Mouse (Mus musculus) brain, embryonic 14.5 days (tissue): ENCODE measurements around the gene Lrrtm1. TPM values are rescaled to one million over a fixed set of nuclear protein-coding genes. Genes with fewer than 3 reads are reported as not detected.

Source experiments
- DNase-seq: peaks from one replicate; pipeline ENCODE4 v3.0.0-alpha.2; 2011; ENCODE audit warnings: low read depth
- CTCF ChIP-seq: fragments of 200-500 bp; IDR thresholded peaks from 2 replicates; pipeline ENCODE4 v1.5.1; 2012; ENCODE audit warnings: inconsistent platforms, mild to moderate bottlenecking, moderate library complexity, borderline replicate concordance; ENCODE audit not compliant: insufficient read depth, insufficient read length; ENCODE audit errors: extremely low read depth
- POLR2A ChIP-seq: fragments of 200-500 bp; IDR thresholded peaks from 2 replicates; pipeline ENCODE4 v1.6.1; 2012; ENCODE audit warnings: mild to moderate bottlenecking, inconsistent platforms, borderline replicate concordance; ENCODE audit not compliant: poor library complexity, insufficient read depth, insufficient read length, severe bottlenecking; ENCODE audit errors: extremely low read depth
- polyA plus RNA-seq: library from polyadenylated mRNA; depleted of rRNA; stranded (reverse); fragments of >200 nt; gene quantifications from 2 replicates; pipeline ENCODE4 v1.2.3, GENCODE M21; 2012

Lrrtm1 gene
- polyA plus RNA-seq, 1 experiment = 38.5 TPM

DNA sequence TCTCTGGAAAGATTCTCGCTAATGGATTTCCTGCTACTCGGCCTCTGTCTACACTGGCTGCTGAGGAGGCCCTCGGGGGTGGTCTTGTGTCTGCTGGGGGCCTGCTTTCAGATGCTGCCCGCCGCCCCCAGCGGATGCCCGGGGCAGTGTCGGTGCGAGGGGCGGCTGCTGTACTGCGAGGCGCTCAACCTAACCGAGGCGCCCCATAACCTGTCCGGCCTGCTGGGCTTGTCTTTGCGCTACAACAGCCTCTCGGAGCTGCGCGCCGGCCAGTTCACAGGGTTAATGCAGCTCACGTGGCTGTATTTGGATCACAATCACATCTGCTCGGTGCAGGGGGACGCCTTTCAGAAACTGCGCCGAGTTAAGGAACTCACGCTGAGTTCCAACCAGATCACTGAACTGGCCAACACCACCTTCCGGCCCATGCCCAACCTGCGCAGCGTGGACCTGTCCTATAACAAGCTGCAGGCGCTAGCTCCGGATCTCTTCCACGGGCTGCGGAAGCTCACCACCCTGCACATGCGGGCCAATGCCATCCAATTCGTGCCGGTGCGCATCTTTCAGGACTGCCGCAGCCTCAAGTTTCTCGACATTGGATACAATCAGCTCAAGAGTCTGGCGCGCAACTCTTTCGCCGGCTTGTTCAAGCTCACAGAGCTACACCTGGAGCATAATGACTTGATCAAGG lies 1.2 kb downstream of the Lrrtm1 start:
- TF ChIP-seq CTCF (peak; percentile 24; the same call in 1 of the 2 replicates), POLR2A (no peak)

DNA sequence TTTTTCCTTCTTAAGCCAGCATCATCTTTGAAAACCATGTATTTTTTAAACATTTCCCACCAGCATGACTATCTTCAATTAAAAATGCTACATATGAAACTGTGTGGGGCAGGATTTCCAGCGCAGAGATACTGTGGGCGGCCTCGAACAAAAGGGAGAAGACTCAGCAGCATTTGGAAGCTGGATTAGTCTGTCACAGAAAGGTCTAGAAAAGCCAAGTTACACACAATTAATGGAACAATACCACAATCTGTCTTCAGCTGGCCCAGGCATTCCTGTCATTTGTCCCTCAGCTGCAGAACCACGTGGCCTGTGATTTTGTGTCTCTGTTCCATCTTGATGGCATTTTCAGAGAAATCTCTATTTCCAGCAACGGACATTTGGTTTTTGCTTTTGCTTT lies 11.0 kb downstream of the Lrrtm1 start:
- no peak for DNase-seq
- TF ChIP-seq POLR2A (no peak), CTCF (no peak)

More for the DNA sequence above, 1.2 kb downstream of the Lrrtm1 start:
- DNase-seq = peak; percentile 80

DNA sequence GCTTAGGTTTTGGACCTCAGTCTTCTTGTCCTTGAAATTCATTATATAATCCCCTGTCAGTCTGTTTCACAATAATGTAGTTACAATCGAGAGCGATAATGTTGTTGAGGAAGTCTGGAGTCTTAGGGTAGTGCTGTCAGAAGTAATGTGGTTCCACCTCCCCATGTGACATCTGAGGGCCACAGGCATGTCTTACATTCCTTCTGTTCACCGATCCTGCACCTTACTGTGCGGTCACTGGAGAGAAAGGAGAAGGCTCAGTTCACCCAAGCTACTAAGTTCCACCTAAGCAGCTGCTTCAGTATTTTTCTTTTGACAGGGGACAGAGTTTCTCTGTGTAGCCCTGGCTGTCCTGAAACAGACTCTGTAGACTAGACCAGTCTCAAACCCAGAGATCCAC lies 13.9 kb downstream of the Lrrtm1 start:
- no peak for TF ChIP-seq CTCF
- TF ChIP-seq POLR2A = no peak
- no peak for DNase-seq

DNA sequence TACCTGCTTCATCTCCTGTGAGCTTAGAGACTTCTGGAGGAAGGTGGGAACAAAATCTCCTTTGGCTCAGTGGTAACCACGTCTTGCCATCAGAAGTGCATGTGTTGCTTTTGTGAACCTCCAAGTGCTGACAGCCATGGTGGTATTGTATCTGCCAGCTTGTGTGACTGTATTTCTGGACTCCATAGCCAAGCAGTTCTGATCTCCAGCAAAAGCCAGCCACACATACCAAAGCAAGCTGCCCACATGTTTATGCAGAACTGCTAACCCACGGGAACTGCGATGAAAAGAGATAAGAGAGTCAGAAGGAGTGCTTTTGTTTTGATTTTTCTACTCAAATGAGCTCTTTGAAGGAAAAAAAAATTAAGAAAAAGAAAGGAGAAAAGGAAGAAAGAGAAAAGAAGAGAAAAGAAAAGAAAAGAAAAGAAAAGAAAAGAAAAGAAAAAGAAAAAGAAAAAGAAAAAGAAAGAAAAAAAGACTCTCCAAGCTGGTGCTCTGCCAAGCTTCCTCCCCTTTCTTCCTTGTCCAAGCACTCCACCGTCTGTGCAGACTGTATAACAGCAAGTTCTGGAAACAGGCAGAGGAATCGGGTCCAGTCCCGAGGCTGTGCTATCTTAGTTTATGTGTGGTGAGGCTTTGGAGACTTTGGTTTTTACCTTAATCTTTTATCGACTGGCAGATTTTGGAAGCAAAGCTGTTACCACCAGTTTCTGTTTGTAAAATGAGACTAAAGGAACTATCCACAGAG lies 15.0 kb downstream of the Lrrtm1 start:
- TF ChIP-seq CTCF = peak; percentile 55; the same call in 1 of the 2 replicates
- no peak for TF ChIP-seq POLR2A

DNA sequence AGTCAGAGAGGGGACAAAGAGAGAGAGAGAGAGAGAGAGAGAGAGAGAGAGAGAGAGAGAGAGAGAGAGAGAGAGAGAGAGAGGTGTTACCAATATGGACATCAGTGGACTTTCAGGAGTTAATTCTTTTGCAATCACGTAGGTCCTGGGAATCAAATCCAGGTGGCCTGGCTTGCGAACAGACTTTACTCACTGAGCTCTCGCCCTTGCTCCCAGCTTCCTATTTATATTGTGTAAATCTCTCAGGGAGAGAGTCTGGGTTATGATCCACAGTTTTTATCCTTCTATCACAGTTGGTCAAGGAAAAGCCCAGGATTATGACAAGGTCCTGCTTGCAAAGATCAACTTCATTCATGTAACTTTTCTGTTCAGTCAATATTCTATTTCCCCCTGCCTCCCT lies 22.7 kb downstream of the Lrrtm1 start:
- TF ChIP-seq CTCF (no peak), POLR2A (no peak)
- DNase-seq = no peak

More for the DNA sequence above, 15.0 kb downstream of the Lrrtm1 start:
- peak; percentile 79 for DNase-seq

DNA sequence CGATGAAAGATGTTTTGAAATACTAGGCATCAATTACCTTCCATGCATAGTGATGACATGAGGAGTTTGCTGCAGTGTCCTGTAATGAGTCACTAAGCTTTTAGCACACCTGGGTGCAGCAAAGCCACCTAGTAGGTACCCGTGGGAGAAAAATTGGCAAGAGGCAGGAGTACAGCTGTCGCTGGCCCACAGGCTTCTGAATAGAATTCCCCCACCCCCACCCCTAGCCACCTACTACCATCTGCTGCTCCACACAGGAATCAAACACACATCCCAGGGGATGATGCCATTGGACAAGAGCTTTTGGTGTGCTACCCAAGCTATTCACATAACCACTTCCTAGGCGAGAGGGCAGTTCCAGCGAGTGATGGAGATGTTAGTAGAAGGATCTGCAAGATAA lies 36.3 kb downstream of the Lrrtm1 start:
- peak; percentile 52 for DNase-seq
- TF ChIP-seq POLR2A = no peak
- no peak for TF ChIP-seq CTCF

DNA sequence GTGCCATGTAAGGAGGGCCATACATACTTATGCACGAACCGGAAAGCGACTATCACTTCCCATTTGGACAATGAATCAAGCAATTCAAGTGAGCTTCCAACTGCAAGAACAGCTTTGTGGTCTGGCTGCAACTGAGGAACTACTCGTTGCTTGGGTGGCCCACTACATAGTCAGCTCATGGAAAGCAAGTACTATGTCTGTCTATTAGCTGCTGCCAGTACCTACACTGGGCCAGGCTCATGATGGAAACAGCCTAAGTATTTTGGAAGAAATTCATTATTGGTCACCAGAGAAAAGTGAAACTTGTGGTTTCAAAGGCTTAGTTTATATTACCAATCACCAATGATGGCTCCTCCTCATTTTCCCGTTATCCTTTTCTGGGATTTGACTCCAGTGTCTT lies 43.8 kb downstream of the Lrrtm1 start:
- TF ChIP-seq CTCF (no peak), POLR2A (no peak)
- no peak for DNase-seq

DNA sequence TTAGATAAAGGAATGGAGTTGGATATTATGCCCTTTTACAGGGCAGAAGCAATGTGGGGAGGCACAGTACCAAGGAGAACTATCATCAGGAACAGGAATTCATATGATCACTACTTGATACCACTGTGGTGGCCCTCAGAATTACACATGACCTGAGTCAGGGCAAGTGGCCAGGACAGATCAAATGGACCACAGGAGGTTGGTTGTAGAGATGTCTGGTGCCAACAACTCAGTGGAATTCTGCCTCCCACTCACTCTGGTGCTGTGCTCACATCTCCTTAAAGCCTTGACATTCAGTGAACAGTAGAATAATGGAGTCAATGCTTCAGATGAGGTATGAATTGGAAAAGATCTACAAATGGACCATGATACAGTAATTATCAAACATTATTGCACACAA lies 45.9 kb downstream of the Lrrtm1 start:
- TF ChIP-seq POLR2A (no peak), CTCF (no peak)
- no peak for DNase-seq

DNA sequence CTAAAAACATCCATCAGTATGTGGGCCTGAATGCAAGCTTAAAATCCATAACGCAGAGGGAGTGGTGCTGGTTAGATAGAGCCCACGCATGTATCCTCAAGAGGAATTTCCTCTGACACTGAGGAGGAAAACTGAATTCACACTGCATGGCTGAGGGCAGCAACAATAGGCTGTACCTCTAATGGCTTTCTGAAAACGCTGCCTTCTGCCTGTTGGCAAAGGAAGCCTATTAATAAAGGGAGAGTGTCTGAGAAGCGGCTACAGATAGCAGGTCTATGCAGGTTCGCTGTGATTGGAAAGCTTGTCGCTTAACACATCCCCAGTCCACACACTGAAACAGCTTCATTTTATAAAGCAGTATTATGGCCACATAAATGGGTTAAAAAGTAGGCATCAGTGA lies 48.9 kb downstream of the Lrrtm1 start:
- peak; percentile 65 for DNase-seq
- no peak for TF ChIP-seq CTCF

DNA sequence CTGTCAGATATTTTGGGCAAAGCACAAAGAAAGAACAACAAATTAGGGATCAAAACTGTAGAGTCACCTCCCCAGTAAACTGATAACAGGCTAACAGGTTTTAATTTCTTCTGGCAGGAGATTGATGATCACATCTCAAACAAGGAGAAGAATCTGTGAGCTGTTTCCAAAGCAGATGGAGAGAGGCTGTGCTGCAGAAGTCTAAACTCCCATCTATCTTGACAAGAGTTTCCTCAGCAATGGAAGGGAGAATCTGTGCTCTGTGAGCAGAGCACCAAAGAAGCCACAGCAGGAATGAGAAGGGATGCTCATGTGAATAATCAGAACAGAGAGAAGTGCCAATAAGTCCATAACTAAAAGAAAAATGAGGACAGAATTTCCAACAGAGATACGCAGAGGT lies 58.8 kb downstream of the Lrrtm1 start:
- DNase-seq = peak; percentile 17
- no peak for TF ChIP-seq POLR2A
- TF ChIP-seq CTCF = no peak

DNA sequence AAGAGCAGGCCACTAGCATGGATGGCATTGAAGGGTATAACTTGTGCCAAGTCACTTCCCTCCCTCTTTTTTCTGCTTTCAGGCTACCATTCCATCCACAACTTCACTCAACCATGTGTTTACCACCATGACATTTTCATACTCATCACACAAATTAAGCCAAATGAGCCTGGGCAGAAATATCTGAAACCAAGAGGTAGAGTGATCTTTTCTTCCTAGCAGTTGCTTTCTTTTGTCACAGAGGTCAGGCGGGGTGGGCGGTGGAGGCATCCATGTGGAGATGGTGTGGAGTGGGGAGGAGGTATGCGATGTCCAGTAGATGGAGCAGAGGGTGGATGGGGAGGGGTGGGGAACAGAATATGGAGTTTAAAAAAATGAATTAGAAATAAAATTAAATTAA lies 64.3 kb downstream of the Lrrtm1 start:
- no peak for TF ChIP-seq CTCF
- TF ChIP-seq POLR2A = no peak
- DNase-seq = no peak
